Mouse (Mus musculus): ENCODE measurements around the gene Tjp3. TPM values are rescaled to one million over a fixed set of nuclear protein-coding genes. Genes with fewer than 3 reads are reported as not detected.
"Not testable (repeated sequence)": the region's sequence is repeated elsewhere in the genome, so short reads cannot be mapped to it uniquely, and the experiment has no call there.

The Tjp3 gene
- total RNA-seq, 1 experiment: 5.2 TPM

GRCm38 (mm10) chr10:81229735-81230437, 61.5 kb downstream of the Tjp3 start:
- in situ Hi-C loops (cut with MboI; ENCODE audit: low sequenced_read_pairs in 2 of 2, unreplicated experiment in 2 of 2): no loop called here
- H3K4me3 ChIP-seq (ENCODE audit: insufficient read depth in 1 of 2, low read depth in 1 of 2, low read length in 2 of 2, poor library complexity in 1 of 2, severe bottlenecking in 1 of 2): peak overlapping the region; percentile 14 to 45; a peak in 3 of 4 replicates
- peaks cover 3 to 22% of the 10 kb centered on the region in 2 experiments; a peak in 3 of 4 replicates for H3K4me1 ChIP-seq (ENCODE audit: control insufficient read depth in 2 of 2, insufficient read depth in 2 of 2, low read length in 2 of 2, poor library complexity in 1 of 2)
- TF ChIP-seq MAFK (IDR thresholded peaks at IDR 0.05; ENCODE audit: insufficient read depth, low read depth, low read length) (no peak), ZNF384 (IDR thresholded peaks at IDR 0.05; ENCODE audit: low read depth, low read length) (no peak), HCFC1 (IDR thresholded peaks at IDR 0.05; ENCODE audit: borderline replicate concordance, insufficient read depth, low read length) (no peak), ZC3H11A (IDR thresholded peaks at IDR 0.05; ENCODE audit: borderline replicate concordance, low read depth, low read length) (no peak), CHD2 (IDR thresholded peaks at IDR 0.05; ENCODE audit: low read depth, low read length) (no peak)
- H3K9ac ChIP-seq (ENCODE audit: insufficient read depth, low read depth, low read length, poor library complexity, severe bottlenecking): no peak overlapping the region
- H3K27ac ChIP-seq (ENCODE audit: insufficient read depth, low read depth, low read length, poor library complexity, severe bottlenecking): no peak overlapping the region
- no peak for DNase-seq (ENCODE audit: low read depth, low spot score)
- H3K9me3 ChIP-seq (ENCODE audit: control insufficient read depth, insufficient read depth, low read depth, low read length): no peaks in the 10 kb centered on the region
- H3K36me3 ChIP-seq (ENCODE audit: control insufficient read depth, insufficient read depth, low read length, poor library complexity, severe bottlenecking): no peaks in the 10 kb centered on the region

GRCm38 (mm10) chr10:81223731-81224130, 67.7 kb downstream of the Tjp3 start:
- H3K4me1 ChIP-seq (ENCODE audit: control insufficient read depth in 2 of 2, insufficient read depth in 2 of 2, low read length in 2 of 2, poor library complexity in 1 of 2); H3K36me3 ChIP-seq (ENCODE audit: control insufficient read depth, insufficient read depth, low read length, poor library complexity, severe bottlenecking); H3K27ac ChIP-seq (ENCODE audit: insufficient read depth, low read depth, low read length, poor library complexity, severe bottlenecking); H3K4me3 ChIP-seq (ENCODE audit: insufficient read depth in 1 of 2, low read depth in 1 of 2, low read length in 2 of 2, poor library complexity in 1 of 2, severe bottlenecking in 1 of 2); in situ Hi-C loops (cut with MboI; ENCODE audit: low sequenced_read_pairs in 2 of 2, unreplicated experiment in 2 of 2); H3K9me3 ChIP-seq (ENCODE audit: control insufficient read depth, insufficient read depth, low read depth, low read length); DNase-seq (ENCODE audit: low read depth, low spot score); H3K9ac ChIP-seq (ENCODE audit: insufficient read depth, low read depth, low read length, poor library complexity, severe bottlenecking): not testable (repeated sequence)

Other genes with a start within 250 kb of the Tjp3 start
- 113 and 116 TPM in 2 replicates for gene Sgta, start 231.4 kb downstream of the Tjp3 start, total RNA-seq (2012; rRNA removed)
- gene Thop1, start 221.5 kb downstream of the Tjp3 start, total RNA-seq (2012; rRNA removed): 155 and 174 TPM in 2 replicates
- gene Creb3l3, start 192.7 kb downstream of the Tjp3 start, total RNA-seq (2012; rRNA removed): 0.94 and 2.2 TPM in 2 replicates
- 115 and 121 TPM in 2 replicates for gene Map2k2, start 185.7 kb downstream of the Tjp3 start, total RNA-seq (2012; rRNA removed)
- gene Zbtb7a, start 156.4 kb downstream of the Tjp3 start, total RNA-seq (2012; rRNA removed): 15.7 and 30.1 TPM in 2 replicates
- gene Pias4, start 123.7 kb downstream of the Tjp3 start, total RNA-seq (2012; rRNA removed): 37.8 and 50.7 TPM in 2 replicates
- 2,093 and 2,486 TPM in 2 replicates for gene Eef2, start 115.0 kb downstream of the Tjp3 start, total RNA-seq (2012; rRNA removed)
- 65.1 and 66.4 TPM in 2 replicates for gene Dapk3, start 108.6 kb downstream of the Tjp3 start, total RNA-seq (2012; rRNA removed)
- gene 4930442H23Rik, start 107.7 kb downstream of the Tjp3 start, total RNA-seq (2012; rRNA removed): 0.54 and 0.79 TPM in 2 replicates
- gene Nmrk2, start 89.5 kb downstream of the Tjp3 start, total RNA-seq (2012; rRNA removed): not detected in 2 replicates
- 4.1 and 5.5 TPM in 2 replicates for gene Atcay, start 60.7 kb downstream of the Tjp3 start, total RNA-seq (2012; rRNA removed)
- 0.67 and 4.7 TPM in 2 replicates for gene Zfr2, start 58.4 kb downstream of the Tjp3 start, total RNA-seq (2012; rRNA removed)
- gene Matk, start 38.6 kb downstream of the Tjp3 start, total RNA-seq (2012; rRNA removed): 0.85 and 5.0 TPM in 2 replicates
- gene Mrpl54, start 24.6 kb downstream of the Tjp3 start, total RNA-seq (2012; rRNA removed): 114 and 138 TPM in 2 replicates
- gene Apba3, start 24.6 kb downstream of the Tjp3 start, total RNA-seq (2012; rRNA removed): 72.3 and 90.2 TPM in 2 replicates
- 27.3 and 34.6 TPM in 2 replicates for gene Pip5k1c, start 1.4 kb upstream of the Tjp3 start, total RNA-seq (2012; rRNA removed)
- gene Cactin, start 29.5 kb upstream of the Tjp3 start, total RNA-seq (2012; rRNA removed): 53.1 and 54.9 TPM in 2 replicates
- gene Tbxa2r, start 37.1 kb upstream of the Tjp3 start, total RNA-seq (2012; rRNA removed): 2.3 and 4.5 TPM in 2 replicates
- gene Gipc3, start 51.7 kb upstream of the Tjp3 start, total RNA-seq (2012; rRNA removed): 0.09 and 0.16 TPM in 2 replicates
- gene Hmg20b, start 58.9 kb upstream of the Tjp3 start, total RNA-seq (2012; rRNA removed): 43.5 and 55.9 TPM in 2 replicates
- gene Mfsd12, start 65.9 kb upstream of the Tjp3 start, total RNA-seq (2012; rRNA removed): 28.7 and 46.1 TPM in 2 replicates
- gene 4930404N11Rik, start 74.2 kb upstream of the Tjp3 start, total RNA-seq (2012; rRNA removed): 9.4 and 19.1 TPM in 2 replicates
- 63.0 and 94.5 TPM in 2 replicates for gene Fzr1, start 86.9 kb upstream of the Tjp3 start, total RNA-seq (2012; rRNA removed)
- 168 and 183 TPM in 2 replicates for gene Dohh, start 92.8 kb upstream of the Tjp3 start, total RNA-seq (2012; rRNA removed)
- 1.1 and 1.8 TPM in 2 replicates for gene Gm48551, start 92.9 kb upstream of the Tjp3 start, total RNA-seq (2012; rRNA removed)
- 2.5 and 2.7 TPM in 2 replicates for gene Gm48552, start 97.4 kb upstream of the Tjp3 start, total RNA-seq (2012; rRNA removed)
- gene Smim24, start 101.5 kb upstream of the Tjp3 start, total RNA-seq (2012; rRNA removed): 1.7 TPM in 2 replicates
- gene Nfic, start 164.1 kb upstream of the Tjp3 start, total RNA-seq (2012; rRNA removed): 4.9 and 6.3 TPM in 2 replicates
- gene Celf5, start 191.1 kb upstream of the Tjp3 start, total RNA-seq (2012; rRNA removed): 5.0 and 8.2 TPM in 2 replicates
- gene Ncln, start 204.8 kb upstream of the Tjp3 start, total RNA-seq (2012; rRNA removed): 254 and 393 TPM in 2 replicates
- gene S1pr4, start 208.6 kb upstream of the Tjp3 start, total RNA-seq (2012; rRNA removed): 0.94 and 1.9 TPM in 2 replicates
- 11.8 and 16.6 TPM in 2 replicates for gene Gna15, start 232.6 kb upstream of the Tjp3 start, total RNA-seq (2012; rRNA removed)